Mouse (Mus musculus) liver, embryonic 16.5 days (tissue): ENCODE data around the gene Mapkapk5. TPM values are rescaled to one million over a fixed set of nuclear protein-coding genes. Genes with fewer than 3 reads are reported as not detected.
A peak's percentile ranks its signal among the peaks of the same experiment; 100 is the strongest.

Experiments
- ATAC-seq: fragments of 200-750 bp; cut with Nextera tagmentation; 2 replicates; pipeline ENCODE4 v1.8.0; 2017; ENCODE audit warnings: low read depth, mild to moderate bottlenecking, moderate number of reproducible peaks, moderate library complexity
- H3K27ac ChIP-seq: fragments of 300-500 bp; sonication (generic); 2 replicates; pipeline ENCODE4 v1.5.1; 2014; ENCODE audit warnings: mild to moderate bottlenecking, low read length
- H3K27me3 ChIP-seq: fragments of 300-500 bp; sonication (generic); 2 replicates; pipeline ENCODE4 v1.6.1; 2014; ENCODE audit warnings: low read depth, low read length, mixed read lengths; ENCODE audit not compliant: control insufficient read depth, insufficient read depth
- H3K36me3 ChIP-seq: fragments of 300-500 bp; sonication (generic); 2 replicates; pipeline ENCODE4 v1.6.1; 2014; ENCODE audit warnings: mild to moderate bottlenecking; ENCODE audit not compliant: control insufficient read depth, insufficient read depth
- H3K4me1 ChIP-seq: fragments of 300-500 bp; sonication (generic); 2 replicates; pipeline ENCODE4 v1.6.1; 2014; ENCODE audit warnings: low read depth, low read length, mixed read lengths; ENCODE audit not compliant: control insufficient read depth
- H3K4me2 ChIP-seq: fragments of 300-500 bp; sonication (generic); 2 replicates; pipeline ENCODE4 v1.6.1; 2014; ENCODE audit warnings: low read depth, low read length, mixed read lengths
- H3K4me3 ChIP-seq: fragments of 300-500 bp; sonication (generic); 2 replicates; pipeline ENCODE4 v1.5.1; 2014; ENCODE audit warnings: low read depth, mild to moderate bottlenecking, low read length
- H3K9ac ChIP-seq: fragments of 300-500 bp; sonication (generic); 2 replicates; pipeline ENCODE4 v1.6.1; 2014; ENCODE audit warnings: low read depth, low read length
- H3K9me3 ChIP-seq: fragments of 300-500 bp; sonication (generic); replicated peaks from 2 replicates; pipeline ENCODE4 v1.6.1; 2016; ENCODE audit warnings: low read length; ENCODE audit not compliant: control insufficient read depth
- WGBS: fragments of 180-500 bp; shearing (Covaris S2); extraction: QIAGEN DNeasy Blood & Tissue Kit; methylation state at CpG from one replicate; pipeline ENCODE4 v1.1.7; 2014; ENCODE audit not compliant: insufficient replicate concordance; 5-methylcytosine and 5-hydroxymethylcytosine counted together
- polyA plus RNA-seq: library from polyadenylated mRNA; unstranded; fragments of >200 nt; fragmentation: Nextera tagmentation; extraction: Ambion mirVana; gene quantifications from 2 replicates; pipeline ENCODE4 v1.2.1, GENCODE M21; 2015

Gene Mapkapk5
- polyA plus RNA-seq, 1 experiment from 2014 or later, result 21.3 TPM

GRCm38 (mm10) chr5:121484801-121485200 lies 60.9 kb downstream of the Mapkapk5 start:
- 59% methylated on average over 5 of the region's 5 CpGs for WGBS
- H3K9ac ChIP-seq, result no peak overlapping the region
- no peaks in the 10 kb centered on the region for H3K4me1 ChIP-seq
- H3K4me2 ChIP-seq, result no peak overlapping the region
- H3K27ac ChIP-seq, result no peak overlapping the region
- no peaks in the 10 kb centered on the region for H3K9me3 ChIP-seq
- 0 out of 2 replicates have a peak, but pooled peaks have one; percentile 37 for ATAC-seq
- no peak overlapping the region for H3K4me3 ChIP-seq
- no peaks in the 10 kb centered on the region for H3K36me3 ChIP-seq
- H3K27me3 ChIP-seq, result no peaks in the 10 kb centered on the region

GRCm38 (mm10) chr5:121477680-121478079 lies 68.0 kb downstream of the Mapkapk5 start:
- ATAC-seq, result no peak
- H3K4me2 ChIP-seq, result no peak overlapping the region

GRCm38 (mm10) chr5:121476040-121476439 lies 69.7 kb downstream of the Mapkapk5 start:
- Histone ChIP-seq H3K9me3 (no peaks in the 10 kb centered on the region), H3K36me3 (no peaks in the 10 kb centered on the region), H3K4me3 (no peak overlapping the region), H3K4me2 (0 out of 2 replicates have a peak overlapping the region, but pooled peaks have one; percentile 12), H3K27me3 (no peaks in the 10 kb centered on the region), H3K9ac (no peak overlapping the region), H3K27ac (peak overlapping the region; percentile 65), H3K4me1 (peaks cover 30% of the 10 kb centered on the region)
- peak; percentile 89 for ATAC-seq
- WGBS, result 32% methylated on average over 1 of the region's 1 CpGs

More at GRCm38 (mm10) chr5:121477680-121478079, 68.0 kb downstream of the Mapkapk5 start:
- H3K4me3 ChIP-seq, result no peak overlapping the region
- H3K27me3 ChIP-seq, result no peaks in the 10 kb centered on the region
- no peak overlapping the region for H3K27ac ChIP-seq
- H3K36me3 ChIP-seq, result no peaks in the 10 kb centered on the region
- no peak overlapping the region for H3K9ac ChIP-seq
- 30% methylated on average over 3 of the region's 3 CpGs for whole genome bisulfite sequencing
- H3K9me3 ChIP-seq, result no peaks in the 10 kb centered on the region
- peaks cover 23% of the 10 kb centered on the region for H3K4me1 ChIP-seq

Other genes starting within 250 kb of the Mapkapk5 start
- gene Trafd1, start 160.3 kb downstream of the Mapkapk5 start, polyA plus RNA-seq, result 24.5 and 24.8 TPM in 2 replicates
- gene Naa25, start 148.0 kb downstream of the Mapkapk5 start, polyA plus RNA-seq, result 16.8 and 19.0 TPM in 2 replicates
- gene Tmem116, start 94.0 kb downstream of the Mapkapk5 start, polyA plus RNA-seq, result 0.98 and 1.2 TPM in 2 replicates
- gene Erp29, start 93.4 kb downstream of the Mapkapk5 start, polyA plus RNA-seq, result 80.4 and 86.0 TPM in 2 replicates
- not detected in 2 replicates for gene Adam1b, start 42.5 kb downstream of the Mapkapk5 start, polyA plus RNA-seq
- 0.29 and 0.30 TPM in 2 replicates for gene Adam1a, start 423 bp downstream of the Mapkapk5 start, polyA plus RNA-seq
- gene Gm42878, start 423 bp downstream of the Mapkapk5 start, polyA plus RNA-seq, result not detected in 2 replicates
- gene Aldh2, start 47.9 kb upstream of the Mapkapk5 start, polyA plus RNA-seq, result 216 and 250 TPM in 2 replicates
- gene Acad12, start 73.0 kb upstream of the Mapkapk5 start, polyA plus RNA-seq, result 1.8 and 2.1 TPM in 2 replicates
- gene Acad10, start 114.6 kb upstream of the Mapkapk5 start, polyA plus RNA-seq, result 3.9 and 5.5 TPM in 2 replicates
- 22.6 and 22.7 TPM in 2 replicates for gene Brap, start 114.7 kb upstream of the Mapkapk5 start, polyA plus RNA-seq
- gene Atxn2, start 165.4 kb upstream of the Mapkapk5 start, polyA plus RNA-seq, result 14.5 and 14.6 TPM in 2 replicates